Mouse (Mus musculus) embryonic stem cell, embryonic (primary cell): Measurements from ENCODE around the gene Krt86.

Experiments
- CTCF ChIA-PET, 4 experiments: fragments of 300-600 bp in 2 of 4; fragments of 350-600 bp in 2 of 4; sonication (Branson Sonifier 250); formaldehyde crosslinking; loops; one replicate each; lab custom pipeline; 2022; ENCODE audit warnings: inconsistent platforms in 2 of 4; lab: Charles Lee
- POLR2A ChIA-PET, 4 experiments: fragments of 300-600 bp in 2 of 4; fragments of 350-600 bp in 2 of 4; sonication (Branson Sonifier 250); formaldehyde crosslinking; loops; one replicate each; lab custom pipeline; 2022; ENCODE audit warnings: antibody characterized with exemption in 4 of 4, inconsistent platforms in 1 of 4; lab: Charles Lee

The Krt86 gene

GRCm38 (mm10) chr15:101472952-101473528, at the start of gene Krt86:
TSS of gene Krt86 (plus strand) at chr15:101473478.
- POLR2A ChIA-PET = interaction anchor here in 3 of 4 experiments (0.5 to 1.2 kb wide), 3 partner anchors 14 to 178 kb away, joined by 3 to 4 read pairs (median 4); no protein-coding TSS in a partner anchor
- CTCF ChIA-PET = interaction anchor here in 2 of 4 experiments (0.8 to 1.6 kb wide), 13 partner anchors 14 to 512 kb away, joined by 3 to 10 read pairs (median 4); no protein-coding TSS in a partner anchor

GRCm38 (mm10) chr15:101424914-101425313, 48.4 kb upstream of the Krt86 start:
- ChIA-PET CTCF (interaction anchor here in 3 of 4 experiments (0.6 to 1.6 kb wide), 7 partner anchors 11 to 559 kb away, joined by 3 to 7 read pairs (median 4); no protein-coding TSS in a partner anchor), POLR2A (interaction anchor here (0.5 to 1.8 kb wide), 4 partner anchors 10 to 89 kb away, joined by 3 to 11 read pairs (median 5); partner anchors contain the start of gene Krt87 (in 1 of the 4))

GRCm38 (mm10) chr15:101436611-101437010, 36.7 kb upstream of the Krt86 start:
- ChIA-PET CTCF (interaction anchor here (0.6 to 1.5 kb wide), 4 partner anchors 10 to 95 kb away, joined by 3 to 6 read pairs (median 4); no protein-coding TSS in a partner anchor), POLR2A (interaction anchor here in 2 of 4 experiments (0.5 to 1.0 kb wide), 3 partner anchors 22 to 565 kb away, joined by 3 read pairs; no protein-coding TSS in a partner anchor)

DNA sequence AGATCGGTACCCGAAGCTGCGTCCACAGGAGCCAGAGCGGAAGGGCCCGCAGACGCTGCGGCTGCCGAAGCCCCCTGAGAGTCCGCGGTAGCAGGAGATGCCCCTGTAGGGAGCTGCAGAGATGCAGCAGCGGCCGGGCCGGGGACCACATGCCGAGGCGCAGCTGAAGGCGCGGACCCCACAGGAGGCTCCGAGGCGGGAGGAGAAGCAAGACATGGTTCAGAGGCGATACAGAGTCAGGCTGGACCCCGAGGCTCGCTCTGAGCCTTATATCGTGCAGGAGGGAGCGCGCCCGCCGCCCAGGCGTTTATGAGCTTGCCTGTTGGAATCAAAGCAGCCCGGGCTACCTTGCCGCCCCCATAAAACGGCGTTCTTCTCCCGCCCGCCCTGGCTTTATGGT, 34.7 kb upstream of the Krt86 start, which contains the start of gene Krt87:
Krt87 (minus strand) TSS at position 250 of the 400 bp plus-strand sequence.
- POLR2A ChIA-PET = interaction anchor here in 2 of 4 experiments (1.0 to 2.0 kb wide), 4 partner anchors 11 to 68 kb away, joined by 3 to 5 read pairs (median 4); partner anchors contain the start of gene Krt80 (in 1 of the 2)
- CTCF ChIA-PET = interaction anchor here in 1 of 4 experiments (0.6 to 1.9 kb wide), 9 partner anchors 15 to 1232 kb away, joined by 3 to 7 read pairs (median 3); no protein-coding TSS in a partner anchor

DNA sequence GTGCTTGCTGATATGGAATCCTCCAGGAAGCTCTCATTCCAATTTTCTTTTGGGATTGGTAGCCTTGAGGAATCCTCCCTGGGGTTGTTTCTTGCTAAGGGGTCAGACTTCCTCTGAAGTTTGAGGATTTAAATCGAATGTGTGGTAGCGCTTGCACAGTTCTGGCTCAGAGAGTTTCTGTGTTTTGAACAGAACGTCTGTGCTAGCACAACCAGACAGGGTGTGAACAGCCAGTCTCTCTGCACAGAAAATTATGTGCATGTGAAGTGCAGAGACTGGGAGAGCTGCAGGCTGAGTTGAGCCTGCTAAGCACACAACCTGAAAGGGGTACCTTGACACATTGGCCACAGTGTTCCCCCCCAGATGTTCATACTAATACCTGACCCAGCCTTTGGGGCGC, 32.4 kb upstream of the Krt86 start:
- ChIA-PET CTCF (no interaction called here), POLR2A (no interaction called here)

DNA sequence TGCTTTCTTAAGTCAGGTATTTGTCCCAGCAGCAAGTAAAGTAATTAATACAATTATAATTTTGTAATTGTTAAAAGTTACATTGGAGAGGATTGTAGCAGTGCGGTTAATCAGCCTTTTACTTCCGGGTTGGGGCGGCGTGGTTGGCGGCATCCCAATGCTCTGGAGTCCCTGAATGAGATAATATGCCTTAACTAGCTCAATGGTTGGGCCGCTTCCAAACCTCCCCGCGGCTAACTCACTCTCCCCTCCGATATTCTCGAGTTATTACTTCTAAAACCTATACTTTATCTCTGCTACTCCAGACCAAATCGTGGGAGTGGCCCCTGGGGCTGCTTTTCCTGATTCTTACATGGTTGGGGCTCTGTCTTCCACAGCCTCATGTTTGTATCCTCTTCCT, 26.7 kb upstream of the Krt86 start:
- ChIA-PET POLR2A (no interaction called here), CTCF (interaction anchor here in 2 of 4 experiments (0.5 to 1.2 kb wide), 4 partner anchors 13 to 527 kb away, joined by 3 read pairs; no protein-coding TSS in a partner anchor)

GRCm38 (mm10) chr15:101447444-101447843, 25.8 kb upstream of the Krt86 start, which contains the start of gene Krt88:
TSS of gene Krt88 (plus strand) at chr15:101447744.
- ChIA-PET POLR2A (interaction anchor here in 1 of 4 experiments (0.8 kb wide), 1 partner anchor 131 kb away, joined by 3 read pairs; no protein-coding TSS in a partner anchor), CTCF (interaction anchor here in 2 of 4 experiments (0.7 to 1.2 kb wide), 3 partner anchors 12 to 526 kb away, joined by 3 to 4 read pairs (median 3); no protein-coding TSS in a partner anchor)

- ChIA-PET CTCF (interaction anchor here (0.5 to 2.1 kb wide), 47 partner anchors 9 to 531 kb away, joined by 3 to 20 read pairs (median 4); partner anchors contain the start of genes Krt81 (in 1 of the 4), Krt86 (in 1 of the 4) and Krt87 (in 1 of the 4)), POLR2A (interaction anchor here in 2 of 4 experiments (0.6 to 1.2 kb wide), 4 partner anchors 11 to 234 kb away, joined by 3 to 5 read pairs (median 3); partner anchors contain the start of genes Krt81 (in 1 of the 2) and Krt87 (in 1 of the 2))
Measured at GRCm38 (mm10) chr15:101453093-101453736, 20.1 kb upstream of the Krt86 start.

- ChIA-PET POLR2A (no interaction called here), CTCF (interaction anchor here in 2 of 4 experiments (0.6 to 2.0 kb wide), 3 partner anchors 10 to 593 kb away, joined by 3 to 6 read pairs (median 3); no protein-coding TSS in a partner anchor)
Measured at GRCm38 (mm10) chr15:101454774-101455173, 18.5 kb upstream of the Krt86 start.

DNA sequence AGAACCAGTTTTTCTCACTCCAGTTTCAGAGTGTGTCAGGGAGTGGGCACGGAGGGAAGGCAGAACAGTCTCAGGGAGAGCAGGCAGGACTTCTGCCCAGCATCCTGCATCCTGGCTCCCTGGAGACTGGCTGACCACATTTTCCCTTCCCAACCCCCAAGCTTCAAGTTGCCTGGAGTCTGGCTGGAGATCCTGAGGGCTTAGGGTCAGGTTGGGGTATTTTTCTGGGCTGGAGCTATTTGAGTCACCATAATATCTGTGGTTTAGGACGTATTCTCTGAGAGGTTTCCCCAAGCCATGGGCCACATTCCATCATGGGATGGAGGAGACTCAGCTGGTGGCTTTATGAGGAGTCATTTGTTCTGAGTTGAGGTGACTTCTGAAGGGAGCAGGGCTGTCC, 18.0 kb upstream of the Krt86 start:
- POLR2A ChIA-PET = no interaction called here

GRCm38 (mm10) chr15:101455891-101456290, 17.4 kb upstream of the Krt86 start:
- ChIA-PET POLR2A (no interaction called here), CTCF (interaction anchor here in 1 of 4 experiments (2.0 kb wide), 1 partner anchor 528 kb away, joined by 6 read pairs; no protein-coding TSS in a partner anchor)

More for the DNA sequence above, 18.0 kb upstream of the Krt86 start:
- CTCF ChIA-PET = interaction anchor here in 2 of 4 experiments (0.6 to 2.0 kb wide), 3 partner anchors 10 to 593 kb away, joined by 3 to 6 read pairs (median 3); no protein-coding TSS in a partner anchor

- POLR2A ChIA-PET = interaction anchor here in 1 of 4 experiments (1.2 kb wide), 1 partner anchor 14 kb away, joined by 4 read pairs; no protein-coding TSS in a partner anchor
- CTCF ChIA-PET = interaction anchor here in 3 of 4 experiments (0.7 to 2.0 kb wide), 16 partner anchors 11 to 525 kb away, joined by 3 to 10 read pairs (median 4); partner anchors contain the start of genes Krt86 (in 1 of the 3), Krt87 (in 1 of the 3) and Krt88 (in 1 of the 3)
Measured at GRCm38 (mm10) chr15:101458361-101458930, 14.8 kb upstream of the Krt86 start.

GRCm38 (mm10) chr15:101459283-101459682, 14.0 kb upstream of the Krt86 start:
- ChIA-PET CTCF (interaction anchor here in 2 of 4 experiments (0.7 to 2.0 kb wide), 16 partner anchors 12 to 524 kb away, joined by 3 to 10 read pairs (median 4); partner anchors contain the start of genes Krt87 (in 1 of the 2) and Krt88 (in 1 of the 2)), POLR2A (interaction anchor here in 1 of 4 experiments (1.2 kb wide), 1 partner anchor 13 kb away, joined by 4 read pairs; no protein-coding TSS in a partner anchor)

GRCm38 (mm10) chr15:101463651-101464050, 9.6 kb upstream of the Krt86 start, which contains the start of gene Krt81:
TSS of gene Krt81 (minus strand) at chr15:101463751.
- POLR2A ChIA-PET = interaction anchor here in 2 of 4 experiments (0.5 to 1.7 kb wide), 3 partner anchors 10 to 1259 kb away, joined by 3 to 8 read pairs (median 5); partner anchors contain the start of gene Calcoco1 (in 1 of the 2)

GRCm38 (mm10) chr15:101469093-101469492, 4.2 kb upstream of the Krt86 start:
- CTCF ChIA-PET = interaction anchor here in 1 of 4 experiments (0.6 kb wide), 1 partner anchor 69 kb away, joined by 3 read pairs; no protein-coding TSS in a partner anchor
- POLR2A ChIA-PET = no interaction called here

More at GRCm38 (mm10) chr15:101463651-101464050, 9.6 kb upstream of the Krt86 start, which contains the start of gene Krt81:
- CTCF ChIA-PET = interaction anchor here in 2 of 4 experiments (1.3 to 1.7 kb wide), 4 partner anchors 11 to 136 kb away, joined by 3 to 7 read pairs (median 4); no protein-coding TSS in a partner anchor

GRCm38 (mm10) chr15:101479007-101479665, 5.9 kb downstream of the Krt86 start:
- POLR2A ChIA-PET = interaction anchor here in 2 of 4 experiments (0.5 to 0.8 kb wide), 5 partner anchors 13 to 136 kb away, joined by 3 read pairs; no protein-coding TSS in a partner anchor
- CTCF ChIA-PET = interaction anchor here in 3 of 4 experiments (0.5 to 1.6 kb wide), 15 partner anchors 18 to 505 kb away, joined by 3 to 8 read pairs (median 4); no protein-coding TSS in a partner anchor
